Mouse (Mus musculus) frontal cortex, postnatal 36 days (tissue): ENCODE measurements around the gene Otud7a.
A peak's percentile ranks its signal among the peaks of the same experiment; 100 is the strongest.

Experiments used
- DNase-seq, 2 experiments: peaks; one replicate each; pipeline ENCODE4 v3.0.0; 2022; ENCODE audit warnings: low spot score in 2 of 2

Otud7a gene

DNA sequence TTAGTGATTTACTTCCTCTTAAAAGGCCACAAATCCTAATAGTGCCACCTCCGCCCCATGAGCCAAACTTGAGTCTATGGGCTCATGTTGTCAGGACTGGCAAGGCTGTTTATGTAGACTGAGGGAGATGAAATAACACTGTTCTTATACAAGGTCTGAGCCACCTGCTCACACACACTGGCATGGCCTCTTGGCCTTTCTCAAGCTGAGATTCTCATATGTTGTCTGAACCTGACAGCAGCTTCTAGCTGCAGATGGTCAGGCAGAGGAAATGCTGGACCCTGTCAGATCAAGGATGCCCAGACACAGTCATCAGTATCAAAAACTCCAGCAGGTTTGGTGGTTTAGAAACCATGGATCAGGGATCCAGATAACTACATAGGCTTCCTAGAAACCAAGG lies 328.7 kb downstream of the Otud7a start:
- no peak for DNase-seq

DNA sequence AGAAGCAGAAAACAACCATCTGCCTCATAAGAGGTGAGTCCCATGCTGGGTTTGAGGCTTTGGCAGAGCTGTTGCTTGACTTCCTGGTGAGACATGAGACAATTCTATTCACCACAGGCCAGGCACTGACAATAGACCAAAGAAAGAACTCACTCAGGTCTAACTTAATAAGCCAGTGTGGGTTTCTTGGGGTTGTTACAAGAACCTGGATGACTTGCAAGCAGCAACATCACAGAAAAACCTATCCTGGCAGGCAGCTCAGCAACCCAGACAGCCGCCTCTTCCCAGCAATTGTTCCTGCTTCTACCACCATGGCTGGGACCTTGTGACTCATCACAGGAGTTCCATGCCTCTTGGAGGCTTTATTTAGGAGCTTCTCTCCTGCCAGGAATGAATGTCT lies 329.7 kb downstream of the Otud7a start:
- DNase-seq, result peak; percentile 51 to 55

DNA sequence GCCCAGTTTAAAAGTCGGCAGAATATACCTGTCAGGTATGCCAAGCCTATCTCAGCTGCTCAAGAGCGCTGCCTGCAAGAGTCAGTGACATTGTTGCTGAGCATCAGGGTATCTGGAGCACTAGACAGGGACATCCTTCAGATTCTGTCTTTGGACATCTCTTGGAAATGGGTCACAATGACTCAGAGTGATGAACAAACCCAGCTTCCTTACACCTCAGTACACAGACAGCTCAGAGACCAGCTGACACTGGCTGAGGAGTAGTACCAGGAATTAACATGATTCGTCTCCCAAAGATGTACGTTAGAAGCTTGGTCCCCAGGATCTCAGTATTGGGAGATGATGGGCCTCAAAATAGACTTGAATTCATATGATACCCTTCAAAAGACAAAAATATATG lies 332.8 kb downstream of the Otud7a start:
- DNase-seq, result no peak

DNA sequence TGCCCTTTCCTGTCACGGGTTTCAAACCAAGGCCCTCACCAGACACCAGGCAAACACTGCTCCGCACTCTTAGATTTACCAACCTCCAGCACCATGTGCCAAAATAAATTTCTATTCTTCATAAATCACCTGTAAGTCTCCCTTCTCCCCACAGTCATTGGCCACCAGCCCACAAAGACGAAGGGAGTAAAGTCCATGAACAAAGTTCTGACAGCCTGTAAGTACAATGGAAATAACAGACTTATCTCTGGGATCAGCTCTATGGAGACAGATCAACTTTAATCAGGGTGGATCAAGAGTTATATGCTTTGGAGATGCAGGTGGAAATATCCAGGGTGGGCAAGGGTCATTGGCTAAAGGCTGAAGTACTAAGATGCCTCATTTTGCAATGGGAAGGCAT lies 336.3 kb downstream of the Otud7a start:
- DNase-seq, result no peak

DNA sequence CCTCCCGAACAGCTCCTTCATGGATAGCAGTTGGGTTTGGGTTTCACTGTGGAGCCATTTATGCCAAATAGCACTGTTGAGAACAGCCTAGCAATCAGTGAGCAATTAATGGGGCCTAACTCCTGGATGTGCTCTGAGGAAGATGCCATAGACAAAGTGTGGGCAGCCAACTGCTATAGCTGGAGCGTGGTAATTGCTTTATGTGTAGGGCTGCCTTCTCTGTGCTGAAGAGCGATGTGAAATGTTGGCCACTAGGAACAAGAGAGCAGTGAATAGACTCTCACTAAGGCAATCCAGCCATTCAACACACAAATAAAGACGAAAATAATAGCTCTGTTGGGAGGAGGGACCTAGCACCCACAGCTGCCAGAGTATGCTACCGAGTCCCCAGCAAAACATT lies 345.2 kb downstream of the Otud7a start:
- no peak for DNase-seq

DNA sequence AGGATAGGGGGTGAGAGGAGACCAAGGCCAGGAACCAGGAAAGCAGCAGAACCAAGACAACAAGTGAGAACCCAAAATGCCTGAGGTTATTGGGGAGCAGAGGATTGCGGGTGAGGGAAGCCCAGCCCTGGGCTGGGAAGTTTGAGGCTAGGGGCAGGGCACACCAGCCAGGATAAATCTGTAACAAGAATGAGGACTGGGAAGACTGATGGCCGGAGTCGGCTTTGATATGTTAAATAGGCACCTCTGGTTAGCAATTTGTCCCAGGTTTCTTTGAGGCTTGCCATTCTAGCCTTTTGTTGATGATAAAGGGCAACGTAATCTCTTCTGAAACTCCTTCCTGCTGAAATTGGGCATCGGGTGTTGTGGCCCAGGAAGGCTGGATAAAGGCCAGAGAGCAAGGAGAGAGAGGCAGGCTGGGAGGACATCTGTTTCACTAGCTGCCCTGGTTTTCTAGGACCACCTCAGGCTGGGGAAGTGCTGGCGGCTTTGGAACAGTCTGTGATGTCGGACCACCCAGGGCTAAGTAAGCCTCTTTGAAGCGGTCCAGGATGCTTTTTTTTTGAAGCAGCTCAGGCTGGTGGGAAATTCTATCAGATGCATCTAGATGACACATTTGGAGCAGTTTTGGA lies 351.6 kb downstream of the Otud7a start:
- DNase-seq, result no peak

DNA sequence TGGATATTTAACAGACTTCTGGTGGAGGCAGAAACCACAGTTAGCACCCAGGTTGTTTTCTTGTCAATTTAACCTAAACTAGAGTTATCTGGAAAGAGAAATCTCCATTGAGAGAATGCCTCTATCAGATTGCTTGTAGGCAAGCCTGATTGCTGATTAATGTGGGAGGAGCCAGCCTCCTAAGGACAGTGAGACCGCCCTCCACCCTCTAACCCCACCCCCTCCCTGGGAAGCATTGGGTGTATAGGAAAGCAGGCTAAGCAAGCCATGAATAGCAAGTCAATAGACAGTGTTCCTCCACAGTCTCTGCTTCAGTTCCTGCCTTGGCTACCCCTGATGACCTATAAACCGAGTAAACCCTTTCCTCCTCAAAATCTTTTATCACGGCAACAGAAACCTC lies 353.9 kb downstream of the Otud7a start:
- no peak for DNase-seq

DNA sequence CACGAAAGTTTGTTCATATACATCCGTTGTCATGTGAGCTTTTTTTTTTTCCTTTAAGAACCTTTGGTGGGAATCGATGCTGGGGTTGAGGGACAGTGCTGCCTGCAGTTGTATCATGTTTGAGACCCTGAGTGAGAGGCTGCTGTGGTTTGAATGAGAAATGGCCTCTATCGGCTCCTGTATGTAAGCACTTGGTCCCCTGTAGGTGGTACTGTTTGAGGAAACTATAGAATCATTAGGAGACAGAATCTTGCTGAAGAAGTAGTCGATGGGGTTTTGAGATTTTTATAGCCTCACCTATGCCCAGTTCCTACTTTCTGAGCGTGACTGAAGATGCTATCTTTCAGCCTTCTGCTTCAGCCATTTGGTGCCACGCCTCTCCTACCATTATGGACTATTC lies 354.8 kb downstream of the Otud7a start:
- DNase-seq, result no peak

DNA sequence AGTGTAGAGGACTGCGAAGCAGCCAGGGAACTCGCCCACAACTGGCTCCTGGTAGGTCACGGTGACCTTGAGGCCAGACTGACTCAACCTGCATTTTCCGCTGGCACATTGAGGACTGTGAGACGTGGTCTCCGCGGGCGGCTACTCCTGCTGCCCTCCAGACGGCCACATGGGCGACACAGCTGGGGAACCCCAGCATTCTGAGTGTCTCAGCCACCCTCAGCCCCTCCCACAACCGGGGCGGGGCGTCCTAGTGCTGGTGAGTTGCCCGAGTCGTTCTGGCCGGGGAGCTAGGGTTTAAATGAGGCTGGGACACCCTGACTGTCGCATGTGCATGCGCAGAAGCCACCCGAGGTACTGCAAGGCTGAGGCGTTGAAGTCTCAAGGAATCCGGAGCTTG lies 358.2 kb downstream of the Otud7a start:
- DNase-seq, result no peak
